Mouse (Mus musculus): Measurements from ENCODE around the gene Insl6.

Insl6 gene

DNA sequence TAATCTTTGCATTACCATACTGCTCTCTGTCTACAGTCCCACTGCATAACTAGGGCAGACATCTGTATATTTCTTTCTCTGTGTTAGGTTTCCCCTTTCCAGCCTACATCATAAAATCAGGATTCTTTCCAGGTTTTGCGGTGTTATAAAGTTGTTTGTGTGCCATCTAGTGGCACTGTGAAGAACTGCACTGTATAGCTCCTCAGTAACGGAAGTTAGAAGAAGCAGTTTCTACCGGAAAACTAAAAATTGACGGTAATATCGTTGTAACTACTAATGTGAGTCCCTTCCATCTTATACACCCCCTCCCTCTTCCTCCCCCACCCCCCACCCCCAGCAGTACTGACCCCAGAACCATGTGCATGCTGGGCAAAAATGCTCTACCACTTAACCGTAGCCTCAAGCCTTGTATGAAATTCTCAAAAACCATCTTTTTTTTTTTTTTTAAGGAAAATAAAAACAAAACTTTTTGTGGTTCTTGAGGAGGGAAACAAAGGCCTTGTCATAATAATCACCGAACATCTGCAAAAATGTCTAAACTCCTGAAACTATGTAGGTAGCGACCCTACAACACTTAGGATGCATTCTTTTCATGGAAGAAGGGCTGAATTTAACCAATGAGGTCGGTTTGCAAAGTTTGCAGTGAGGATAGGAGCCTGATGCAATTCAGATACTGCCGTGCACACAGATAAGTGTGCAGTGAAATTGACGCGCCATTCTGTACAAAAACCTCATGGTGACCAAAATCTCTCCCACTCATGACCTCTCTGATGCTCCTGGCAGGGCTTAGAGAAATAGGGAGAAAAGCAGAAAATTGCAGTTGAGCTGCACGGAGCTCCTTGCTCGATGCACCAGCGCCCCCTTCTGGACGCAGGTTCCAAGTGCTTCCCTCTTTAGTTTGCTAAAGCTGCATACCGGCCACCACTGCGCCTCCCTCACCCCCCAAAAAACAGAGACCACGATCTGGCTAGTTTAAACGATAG is 30.0 kb upstream of the Insl6 start:
- peak; percentile 89 for DNase-seq (ENCODE audit: low read depth, low spot score)

DNA sequence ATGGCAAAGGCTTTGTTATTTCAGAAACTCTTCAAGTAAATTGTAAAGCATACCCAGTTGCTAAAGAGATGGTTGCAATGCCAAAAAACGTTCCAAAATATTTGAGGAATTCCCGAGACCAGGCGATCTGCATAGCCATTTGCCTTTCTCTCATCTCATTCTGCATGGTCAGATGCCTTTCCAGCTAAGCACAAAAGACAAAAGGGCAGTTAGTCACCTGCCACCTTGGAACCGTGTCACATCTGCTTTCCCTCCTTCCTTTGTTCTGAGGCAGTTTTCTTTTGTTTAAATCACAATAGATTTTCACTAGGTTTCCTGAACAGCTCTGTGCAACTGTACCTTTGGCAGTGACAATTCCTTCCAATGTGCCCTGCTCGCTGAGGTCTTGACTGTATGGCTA is 25.8 kb upstream of the Insl6 start:
- DNase-seq (ENCODE audit: low read depth, low spot score), result no peak

- no peak for DNase-seq (ENCODE audit: low read depth, low spot score)
Measured at GRCm38 (mm10) chr19:29345636-29346035, 20.5 kb upstream of the Insl6 start.

DNA sequence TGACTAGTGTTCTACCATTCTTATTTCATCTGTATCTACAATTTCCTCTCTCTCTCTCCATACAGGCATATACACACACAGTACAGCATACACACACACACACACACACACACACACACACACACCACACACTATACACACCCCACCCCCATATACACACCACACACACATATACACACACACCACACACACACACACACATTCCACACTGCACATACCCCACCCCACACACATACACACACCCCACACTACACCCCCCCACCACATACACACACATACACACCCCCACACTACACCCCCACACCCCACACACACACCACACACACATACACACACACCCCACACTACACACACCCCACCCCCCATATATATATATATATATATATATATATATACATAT is 19.7 kb upstream of the Insl6 start:
- DNase-seq (ENCODE audit: low read depth, low spot score), result no peak

DNA sequence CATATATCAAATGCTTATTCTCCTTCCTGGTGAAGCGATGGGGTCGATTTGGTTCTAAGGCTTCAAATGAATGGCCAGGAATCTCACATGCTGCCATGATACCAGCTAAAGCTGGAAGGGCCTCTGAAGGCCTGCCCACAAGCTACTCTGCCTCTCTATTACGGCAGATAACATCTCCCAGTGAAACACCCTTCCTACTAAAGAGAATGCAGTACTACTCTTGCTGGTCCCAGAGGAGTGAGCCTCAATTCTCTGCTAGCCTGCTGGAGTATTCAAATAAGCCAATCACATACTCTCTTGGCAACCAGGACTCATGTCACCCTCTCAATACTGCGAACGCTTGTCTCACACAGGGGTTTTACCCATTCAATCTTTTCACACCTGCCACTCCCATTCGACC is 17.1 kb upstream of the Insl6 start:
- DNase-seq (ENCODE audit: low read depth, low spot score), result no peak

GRCm38 (mm10) chr19:29341029-29341428 is 15.9 kb upstream of the Insl6 start:
- no peak for DNase-seq (ENCODE audit: low read depth, low spot score)

- DNase-seq (ENCODE audit: low read depth, low spot score), result no peak
Measured at GRCm38 (mm10) chr19:29336624-29337023, 11.5 kb upstream of the Insl6 start.

DNA sequence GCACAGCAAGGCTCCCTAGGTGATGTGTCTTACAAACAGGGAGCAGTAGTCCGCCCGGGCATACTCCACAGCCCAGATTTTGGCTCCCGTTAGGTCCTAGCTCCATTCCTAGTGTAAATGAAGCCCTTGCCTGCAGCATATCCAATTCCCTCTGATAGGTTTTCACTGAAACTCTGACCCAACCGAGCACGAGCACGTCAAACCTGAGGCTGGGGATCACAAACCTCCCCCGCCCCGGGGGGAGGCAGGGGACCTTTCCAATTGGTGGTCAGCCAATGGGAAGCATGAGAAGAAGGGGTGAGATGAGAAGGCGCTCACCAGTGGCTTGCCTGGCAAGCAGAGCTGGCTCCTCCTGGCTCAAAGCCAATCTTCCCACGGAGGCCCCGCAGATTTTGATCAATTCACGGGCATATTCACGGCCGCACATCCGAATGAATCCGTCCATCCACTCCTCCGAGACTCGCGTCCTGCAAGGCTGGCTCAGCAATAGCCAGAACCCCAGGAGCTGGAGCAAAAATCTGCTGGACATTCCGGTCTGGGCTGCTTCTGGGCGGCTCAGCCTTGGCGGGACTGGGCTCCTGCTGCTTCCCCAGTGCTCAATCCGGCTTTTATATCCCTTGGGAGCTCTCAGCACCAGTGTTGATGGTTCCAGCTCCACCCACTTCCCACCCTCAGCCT is 9.1 kb upstream of the Insl6 start, which contains the start of gene Rln1:
Gene Rln1 (minus strand): TSS at position 603 of the 678 bp plus-strand sequence.
- DNase-seq (ENCODE audit: low read depth, low spot score), result peak; percentile 61

DNA sequence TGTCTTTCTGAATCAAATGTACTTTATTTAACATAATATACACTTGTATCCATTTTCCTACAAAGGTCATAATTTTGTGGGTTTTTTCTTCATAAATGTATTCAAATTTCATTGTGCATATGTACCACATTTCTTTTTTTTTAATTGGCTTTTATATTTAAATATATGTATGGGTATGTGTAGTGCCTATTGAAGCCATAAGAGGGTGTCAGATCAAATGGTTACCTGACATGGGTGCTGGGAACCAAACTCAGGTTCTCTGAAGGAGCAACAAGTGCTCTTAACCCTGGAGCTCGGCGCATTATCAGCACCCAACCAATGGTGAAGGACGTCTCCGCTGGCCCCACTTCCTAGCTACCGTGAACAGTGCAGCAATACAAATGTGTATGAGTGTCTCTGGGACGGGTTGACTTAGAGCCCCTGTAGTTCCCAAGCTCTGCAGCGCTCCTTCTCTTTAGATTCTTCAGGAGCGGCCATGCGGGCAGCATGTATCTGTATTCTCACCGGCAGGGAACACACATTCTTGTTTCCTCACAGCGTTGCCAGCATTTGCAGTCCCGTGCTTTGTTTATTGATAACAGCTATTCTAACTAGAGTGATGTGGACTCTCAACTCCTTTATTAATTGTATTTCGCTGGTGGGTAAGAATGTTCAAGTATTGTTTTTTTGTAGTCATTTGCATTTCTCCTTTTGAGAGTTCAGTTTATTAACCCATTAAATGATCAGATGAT is 1.8 kb upstream of the Insl6 start:
- no peak for DNase-seq (ENCODE audit: low read depth, low spot score)

DNA sequence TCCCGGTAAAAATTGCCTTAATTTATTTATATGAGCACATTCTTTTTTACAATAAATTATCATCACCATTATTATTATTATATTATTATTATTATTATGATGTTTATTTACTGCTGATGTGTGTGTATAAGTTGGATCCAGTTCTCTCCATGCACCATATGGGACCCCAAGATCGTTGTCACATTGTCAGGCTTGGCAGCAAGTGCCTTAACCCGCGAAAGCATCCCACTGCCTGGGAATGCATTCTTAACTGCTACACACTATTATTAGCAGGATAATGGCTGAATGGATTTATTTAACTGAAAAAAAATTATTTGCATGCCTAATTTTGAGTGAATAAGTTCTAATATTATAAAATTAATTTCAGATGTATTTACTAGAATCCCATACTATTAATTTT is 1.2 kb upstream of the Insl6 start:
- no peak for DNase-seq (ENCODE audit: low read depth, low spot score)

- DNase-seq (ENCODE audit: low read depth, low spot score), result no peak
Measured at GRCm38 (mm10) chr19:29325852-29326180, 660 bp upstream of the Insl6 start.

- DNase-seq (ENCODE audit: low read depth, low spot score), result no peak
Measured at GRCm38 (mm10) chr19:29323416-29324049, 1.6 kb downstream of the Insl6 start.

GRCm38 (mm10) chr19:29312661-29313060 is 12.5 kb downstream of the Insl6 start:
- DNase-seq (ENCODE audit: low read depth, low spot score), result no peak

DNA sequence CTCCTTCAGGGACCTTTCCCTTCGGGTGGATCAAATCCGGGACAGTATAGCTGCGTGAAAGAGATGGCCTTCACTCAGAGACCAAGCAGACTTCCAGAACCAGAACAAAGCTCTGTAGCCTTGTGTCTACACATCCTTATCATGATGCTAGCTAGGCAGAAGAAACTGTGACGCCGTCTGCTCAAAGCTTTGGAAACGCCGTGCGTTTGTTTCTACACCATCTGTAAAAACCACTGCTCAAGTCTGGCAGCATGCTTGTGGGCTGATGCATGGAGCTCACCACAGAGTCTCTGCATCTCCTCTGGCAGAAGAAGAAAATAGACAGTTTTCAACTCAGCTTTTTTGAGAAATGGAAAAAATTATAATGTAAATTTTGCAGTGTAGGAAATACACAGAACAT is 13.4 kb downstream of the Insl6 start:
- no peak for DNase-seq (ENCODE audit: low read depth, low spot score)

- DNase-seq (ENCODE audit: low read depth, low spot score), result no peak
Measured at GRCm38 (mm10) chr19:29308832-29309231, 16.3 kb downstream of the Insl6 start.

GRCm38 (mm10) chr19:29302119-29302518 is 23.0 kb downstream of the Insl6 start:
- no peak for DNase-seq (ENCODE audit: low read depth, low spot score)

DNA sequence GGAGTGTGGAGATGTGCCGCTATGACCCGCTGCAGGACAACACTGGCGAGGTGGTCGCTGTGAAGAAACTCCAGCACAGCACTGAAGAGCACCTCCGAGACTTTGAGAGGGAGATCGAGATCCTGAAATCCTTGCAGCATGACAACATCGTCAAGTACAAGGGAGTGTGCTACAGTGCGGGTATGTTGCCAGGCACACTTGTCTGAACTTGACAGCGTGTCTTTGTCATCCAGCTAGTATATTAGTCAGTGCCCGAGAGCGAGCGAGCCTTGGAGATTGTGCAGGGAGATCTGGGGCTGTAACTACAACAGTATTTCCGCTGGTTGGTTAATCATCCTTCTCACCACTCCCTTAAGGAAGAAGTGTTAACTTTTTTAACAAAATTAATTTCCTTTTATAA is 24.2 kb downstream of the Insl6 start:
- no peak for DNase-seq (ENCODE audit: low read depth, low spot score)

DNA sequence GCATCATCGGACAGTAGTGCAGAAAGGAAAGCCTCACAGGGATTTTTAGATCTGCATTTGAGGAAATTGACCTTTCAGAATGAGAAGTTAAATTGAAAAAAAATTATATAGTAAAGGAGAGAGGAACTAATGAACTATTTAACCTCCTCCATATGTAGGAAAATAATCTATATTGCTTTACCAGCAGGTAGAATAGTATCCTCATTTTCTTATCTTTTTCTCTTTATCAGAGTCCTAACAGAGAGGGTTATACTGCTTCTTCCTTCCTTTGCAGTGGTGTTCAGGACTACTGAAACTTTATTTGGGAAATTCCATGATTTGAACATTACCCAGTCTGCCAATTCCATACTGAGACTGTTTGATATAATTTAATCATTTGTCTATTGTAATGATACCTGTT is 27.8 kb downstream of the Insl6 start:
- DNase-seq (ENCODE audit: low read depth, low spot score), result no peak

GRCm38 (mm10) chr19:29296166-29296565 is 29.0 kb downstream of the Insl6 start:
- DNase-seq (ENCODE audit: low read depth, low spot score), result no peak

DNA sequence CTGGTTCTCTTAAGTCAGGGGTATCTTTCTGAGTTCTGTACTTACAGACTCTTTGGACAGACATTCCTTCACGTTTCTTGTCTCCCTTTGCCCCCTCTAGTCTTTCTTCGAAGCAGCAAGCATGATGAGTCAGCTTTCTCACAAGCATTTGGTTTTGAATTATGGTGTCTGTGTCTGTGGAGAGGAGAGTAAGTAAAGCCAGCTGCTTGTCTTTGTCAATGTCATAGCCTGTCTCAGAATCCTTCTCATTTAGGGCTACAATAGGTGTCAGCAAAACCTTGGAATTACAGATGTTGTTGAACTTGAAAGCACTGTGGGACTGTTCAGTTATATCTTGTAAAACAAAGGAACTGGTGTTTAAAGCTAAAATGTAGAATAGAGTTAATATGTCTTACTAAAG is 30.4 kb downstream of the Insl6 start:
- DNase-seq (ENCODE audit: low read depth, low spot score), result no peak

- DNase-seq (ENCODE audit: low read depth, low spot score), result no peak
Measured at GRCm38 (mm10) chr19:29292546-29292945, 32.6 kb downstream of the Insl6 start.

GRCm38 (mm10) chr19:29291532-29291931 is 33.6 kb downstream of the Insl6 start:
- no peak for DNase-seq (ENCODE audit: low read depth, low spot score)

All from forelimb bud, embryonic 11.5 days (tissue).